Mouse (Mus musculus) forebrain, embryonic 16.5 days (tissue): ENCODE data around the gene Pramel6. TPM values are rescaled to one million over a fixed set of nuclear protein-coding genes. Genes with fewer than 3 reads are reported as not detected.
A peak's percentile ranks its signal among the peaks of the same experiment; 100 is the strongest.
"Not testable (repeated sequence)": the region's sequence is repeated elsewhere in the genome, so short reads cannot be mapped to it uniquely, and the experiment has no call there.

Experiments
- ATAC-seq: fragments of 200-750 bp; cut with Nextera tagmentation; 2 replicates; pipeline ENCODE4 v1.8.0; 2017; ENCODE audit warnings: mild to moderate bottlenecking, moderate library complexity
- H3K27ac ChIP-seq: fragments of 300-500 bp; sonication (generic); 2 replicates; pipeline ENCODE4 v1.5.1; 2014; ENCODE audit warnings: low read length, control low read depth
- H3K27me3 ChIP-seq: fragments of 300-500 bp; sonication (generic); replicated peaks from 2 replicates; pipeline ENCODE4 v1.6.1; 2014; ENCODE audit warnings: low read length; ENCODE audit not compliant: control insufficient read depth, insufficient read depth
- H3K36me3 ChIP-seq: fragments of 300-500 bp; sonication (generic); 2 replicates; pipeline ENCODE4 v1.6.1; 2014; ENCODE audit not compliant: control insufficient read depth, insufficient read depth
- H3K4me1 ChIP-seq: fragments of 300-500 bp; sonication (generic); replicated peaks from 2 replicates; pipeline ENCODE4 v1.6.1; 2014; ENCODE audit warnings: low read length; ENCODE audit not compliant: control insufficient read depth, insufficient read depth
- H3K4me2 ChIP-seq: fragments of 300-500 bp; sonication (generic); 2 replicates; pipeline ENCODE4 v1.6.1; 2014; ENCODE audit warnings: mild to moderate bottlenecking, low read length, control low read depth
- H3K4me3 ChIP-seq: fragments of 300-500 bp; sonication (generic); replicated peaks from 2 replicates; pipeline ENCODE4 v1.5.1; 2014; ENCODE audit warnings: mild to moderate bottlenecking, low read length, control low read depth
- H3K9ac ChIP-seq: fragments of 300-500 bp; sonication (generic); replicated peaks from 2 replicates; pipeline ENCODE4 v1.6.1; 2014; ENCODE audit warnings: low read depth, low read length, control low read depth
- H3K9me3 ChIP-seq: fragments of 300-500 bp; sonication (generic); 2 replicates; pipeline ENCODE4 v1.6.1; 2016; ENCODE audit warnings: low read length; ENCODE audit not compliant: control insufficient read depth
- WGBS: fragments of 180-500 bp; shearing (Covaris S2); extraction: QIAGEN DNeasy Blood & Tissue Kit; methylation state at CpG from one replicate; pipeline ENCODE4 v1.1.7; 2014; 5-methylcytosine and 5-hydroxymethylcytosine counted together
- polyA plus RNA-seq: library from polyadenylated mRNA; unstranded; fragments of >200 nt; fragmentation: Nextera tagmentation; extraction: Ambion mirVana; gene quantifications from 2 replicates; pipeline ENCODE4 v1.2.1, GENCODE M21; 2015

Pramel6 gene
- polyA plus RNA-seq, 1 experiment from 2014 or later, result not detected

- ATAC-seq, result peak; percentile 71
- not testable (repeated sequence) for H3K9ac ChIP-seq, H3K9me3 ChIP-seq, H3K36me3 ChIP-seq, H3K27ac ChIP-seq, H3K4me1 ChIP-seq, H3K27me3 ChIP-seq
- WGBS, result 28% methylated on average over 38 of the region's 39 CpGs
- Histone ChIP-seq H3K4me3 (peak overlapping the region; percentile 35), H3K4me2 (peak overlapping the region; percentile 44)
Measured at GRCm38 (mm10) chr2:87525899-87526616, 19.7 kb downstream of the Pramel6 start.

GRCm38 (mm10) chr2:87531496-87531895 is 25.1 kb downstream of the Pramel6 start, which contains the start of gene Olfr153:
TSS of gene Olfr153 (plus strand) at chr2:87531796.
- ATAC-seq, result no peak
- no peak within 1 kb of the TSS for H3K4me3 ChIP-seq
- no peaks in the 10 kb centered on the region for H3K27me3 ChIP-seq
- H3K9me3 ChIP-seq, result no peaks in the 10 kb centered on the region
- no peaks in the 10 kb centered on the region for H3K4me1 ChIP-seq
- H3K27ac ChIP-seq, result no peak within 1 kb of the TSS
- no peaks in the 10 kb centered on the region for H3K36me3 ChIP-seq
- H3K9ac ChIP-seq, result no peak within 1 kb of the TSS
- no peak within 1 kb of the TSS for H3K4me2 ChIP-seq

GRCm38 (mm10) chr2:87534826-87535225 is 28.5 kb downstream of the Pramel6 start:
- no peak overlapping the region for H3K9ac ChIP-seq
- H3K4me3 ChIP-seq, result no peak overlapping the region
- H3K4me1 ChIP-seq, result no peaks in the 10 kb centered on the region
- 72% methylated on average over 2 of the region's 2 CpGs for WGBS
- no peak overlapping the region for H3K4me2 ChIP-seq
- no peak for ATAC-seq
- H3K36me3 ChIP-seq, result no peaks in the 10 kb centered on the region
- H3K9me3 ChIP-seq, result no peaks in the 10 kb centered on the region
- H3K27ac ChIP-seq, result no peak overlapping the region
- H3K27me3 ChIP-seq, result no peaks in the 10 kb centered on the region

- Histone ChIP-seq H3K36me3 (no peaks in the 10 kb centered on the region), H3K4me1 (no peaks in the 10 kb centered on the region), H3K9ac (no peak within 1 kb of the TSS), H3K4me3 (no peak within 1 kb of the TSS), H3K4me2 (no peak within 1 kb of the TSS), H3K27me3 (no peaks in the 10 kb centered on the region), H3K9me3 (no peaks in the 10 kb centered on the region), H3K27ac (no peak within 1 kb of the TSS)
- ATAC-seq, result no peak
- 96% methylated on average over 1 of the region's 1 CpGs for WGBS
Measured at GRCm38 (mm10) chr2:87545442-87545841, 39.1 kb downstream of the Pramel6 start, which contains the start of gene Olfr1128. TSS of gene Olfr1128 (minus strand) at chr2:87545542.

Other genes with a start within 250 kb of the Pramel6 start
- gene Olfr1116, start 239.0 kb upstream of the Pramel6 start, polyA plus RNA-seq, result not detected in 2 replicates
- not detected in 2 replicates for gene Olfr1118, start 199.0 kb upstream of the Pramel6 start, polyA plus RNA-seq
- gene Olfr1120, start 151.8 kb upstream of the Pramel6 start, polyA plus RNA-seq, result not detected in 2 replicates
- gene Olfr1121, start 136.7 kb upstream of the Pramel6 start, polyA plus RNA-seq, result not detected in 2 replicates
- not detected in 2 replicates for gene Olfr1122, start 120.7 kb upstream of the Pramel6 start, polyA plus RNA-seq
- gene Olfr1123, start 89.9 kb upstream of the Pramel6 start, polyA plus RNA-seq, result not detected in 2 replicates
- 0.09 TPM in 1 of 2 replicates, not detected in the other for gene Olfr1124, start 76.3 kb upstream of the Pramel6 start, polyA plus RNA-seq
- not detected in 2 replicates for gene Olfr1126, start 52.6 kb upstream of the Pramel6 start, polyA plus RNA-seq
- not detected in 2 replicates for gene Pramel7, start 9.5 kb upstream of the Pramel6 start, polyA plus RNA-seq
- not detected in 2 replicates for gene Olfr153, start 25.2 kb downstream of the Pramel6 start, polyA plus RNA-seq
- not detected in 2 replicates for gene Olfr1128, start 39.0 kb downstream of the Pramel6 start, polyA plus RNA-seq
- not detected in 2 replicates for gene Olfr1129, start 67.3 kb downstream of the Pramel6 start, polyA plus RNA-seq
- gene Olfr1130, start 99.6 kb downstream of the Pramel6 start, polyA plus RNA-seq, result not detected in 2 replicates
- gene Olfr1131, start 120.5 kb downstream of the Pramel6 start, polyA plus RNA-seq, result not detected in 2 replicates
- gene Olfr1132, start 131.0 kb downstream of the Pramel6 start, polyA plus RNA-seq, result not detected in 2 replicates
- not detected in 2 replicates for gene Olfr1133, start 140.8 kb downstream of the Pramel6 start, polyA plus RNA-seq
- gene Olfr1134, start 151.9 kb downstream of the Pramel6 start, polyA plus RNA-seq, result not detected in 2 replicates
- gene Olfr1135, start 167.1 kb downstream of the Pramel6 start, polyA plus RNA-seq, result not detected in 2 replicates
- not detected in 2 replicates for gene Olfr1136, start 187.4 kb downstream of the Pramel6 start, polyA plus RNA-seq
- gene Olfr1137, start 206.6 kb downstream of the Pramel6 start, polyA plus RNA-seq, result not detected in 2 replicates
- not detected in 2 replicates for gene Olfr1138, start 233.4 kb downstream of the Pramel6 start, polyA plus RNA-seq
- gene Olfr1140, start 237.2 kb downstream of the Pramel6 start, polyA plus RNA-seq, result not detected in 2 replicates
- not detected in 2 replicates for gene Olfr1141, start 247.4 kb downstream of the Pramel6 start, polyA plus RNA-seq